Mouse (Mus musculus) liver, embryonic 13.5 days (tissue): ENCODE measurements around the gene Sphk2. TPM values are rescaled to one million over a fixed set of nuclear protein-coding genes. Genes with fewer than 3 reads are reported as not detected.

Experiments used
- ATAC-seq: fragments of 200-750 bp; cut with Nextera tagmentation; 2 replicates; pipeline ENCODE4 v1.8.0; 2017; ENCODE audit warnings: low read depth, mild to moderate bottlenecking, moderate number of reproducible peaks, moderate library complexity
- DNase-seq: peaks from one replicate; pipeline ENCODE4 v3.0.0; 2022
- H3K27ac ChIP-seq: fragments of 300-500 bp; sonication (generic); 2 replicates; pipeline ENCODE4 v1.5.1; 2015; ENCODE audit warnings: moderate library complexity, mild to moderate bottlenecking, inconsistent platforms
- H3K27me3 ChIP-seq: fragments of 300-500 bp; sonication (generic); 2 replicates; pipeline ENCODE4 v1.6.1; 2015; ENCODE audit warnings: mild to moderate bottlenecking, inconsistent platforms
- H3K36me3 ChIP-seq: fragments of 300-500 bp; sonication (generic); 2 replicates; pipeline ENCODE4 v1.6.1; 2015; ENCODE audit warnings: mild to moderate bottlenecking, inconsistent platforms
- H3K4me1 ChIP-seq: fragments of 300-500 bp; sonication (generic); replicated peaks from 2 replicates; pipeline ENCODE4 v1.6.1; 2015; ENCODE audit warnings: inconsistent platforms
- H3K4me2 ChIP-seq: fragments of 300-500 bp; sonication (generic); 2 replicates; pipeline ENCODE4 v1.6.1; 2015; ENCODE audit warnings: inconsistent platforms, mild to moderate bottlenecking, moderate library complexity
- H3K4me3 ChIP-seq: fragments of 300-500 bp; sonication (generic); replicated peaks from 2 replicates; pipeline ENCODE4 v1.5.1; 2015; ENCODE audit warnings: mild to moderate bottlenecking, inconsistent platforms
- H3K9ac ChIP-seq: fragments of 300-500 bp; sonication (generic); 2 replicates; pipeline ENCODE4 v1.6.1; 2015; ENCODE audit warnings: mild to moderate bottlenecking, inconsistent platforms
- H3K9me3 ChIP-seq: fragments of 300-500 bp; sonication (generic); replicated peaks from 2 replicates; pipeline ENCODE4 v1.6.1; 2016; ENCODE audit warnings: inconsistent platforms
- WGBS: fragments of 180-500 bp; shearing (Covaris S2); methylation state at CpG from one replicate; pipeline ENCODE4 v1.1.7; 2015; ENCODE audit not compliant: insufficient replicate concordance; 5-methylcytosine and 5-hydroxymethylcytosine counted together
- polyA plus RNA-seq: library from polyadenylated mRNA; unstranded; fragments of >200 nt; fragmentation: Nextera tagmentation; extraction: Ambion mirVana; gene quantifications from 2 replicates; pipeline ENCODE4 v1.2.1, GENCODE M21; 2015

Sphk2 gene
- polyA plus RNA-seq, 1 experiment from 2014 or later, result 11.4 TPM

GRCm38 (mm10) chr7:45716952-45717917, 567 bp downstream of the Sphk2 start:
- H3K36me3 ChIP-seq, result peaks cover 52% of the 10 kb centered on the region
- peak; percentile 19 for ATAC-seq

GRCm38 (mm10) chr7:45716460-45716857, 1.3 kb downstream of the Sphk2 start:
- peak overlapping the region; percentile 81 for H3K4me3 ChIP-seq
- peak overlapping the region; percentile 96 for H3K4me2 ChIP-seq
- peaks cover 81% of the 10 kb centered on the region for H3K4me1 ChIP-seq
- H3K27me3 ChIP-seq, result no peaks in the 10 kb centered on the region
- WGBS, result 63% methylated on average over 3 of the region's 3 CpGs
- H3K9me3 ChIP-seq, result no peaks in the 10 kb centered on the region
- no peak for ATAC-seq
- H3K36me3 ChIP-seq, result peaks cover 52% of the 10 kb centered on the region
- peak overlapping the region; percentile 80 for H3K9ac ChIP-seq
- H3K27ac ChIP-seq, result peak overlapping the region; percentile 81
- DNase-seq, result no peak

More at GRCm38 (mm10) chr7:45716952-45717917, 567 bp downstream of the Sphk2 start:
- Histone ChIP-seq H3K9me3 (no peaks in the 10 kb centered on the region), H3K4me3 (peak overlapping the region; percentile 81), H3K27me3 (no peaks in the 10 kb centered on the region), H3K27ac (peak overlapping the region; percentile 81), H3K4me2 (peak overlapping the region; percentile 96), H3K9ac (peak overlapping the region; percentile 80), H3K4me1 (peaks cover 78% of the 10 kb centered on the region)
- no peak for DNase-seq
- WGBS, result 4% methylated on average over 31 of the region's 31 CpGs

- H3K9ac ChIP-seq, result peak overlapping the region; percentile 80
- peak overlapping the region; percentile 96 for H3K4me2 ChIP-seq
- peaks cover 52% of the 10 kb centered on the region for H3K36me3 ChIP-seq
- H3K27ac ChIP-seq, result peak overlapping the region; percentile 81
- 45% methylated on average over 19 of the region's 19 CpGs for WGBS
- H3K4me3 ChIP-seq, result peak overlapping the region; percentile 81
- H3K9me3 ChIP-seq, result no peaks in the 10 kb centered on the region
- DNase-seq (no peak), ATAC-seq (no peak)
- no peaks in the 10 kb centered on the region for H3K27me3 ChIP-seq
- H3K4me1 ChIP-seq, result peaks cover 75% of the 10 kb centered on the region
These were observed 1.9 kb downstream of the Sphk2 start for GRCm38 (mm10) chr7:45715741-45716459.

- H3K4me3 ChIP-seq, result peak within 1 kb of the TSS; percentile 81
- DNase-seq (peak; percentile 97), ATAC-seq (peak; percentile 88)
- peak within 1 kb of the TSS; percentile 96 for H3K4me2 ChIP-seq
- WGBS, result 7% methylated on average over 34 of the region's 34 CpGs
- H3K36me3 ChIP-seq, result peaks cover 52% of the 10 kb centered on the region
- peaks cover 68% of the 10 kb centered on the region for H3K4me1 ChIP-seq
- no peaks in the 10 kb centered on the region for H3K9me3 ChIP-seq
- H3K27ac ChIP-seq, result peak within 1 kb of the TSS; percentile 81
- peak within 1 kb of the TSS; percentile 80 for H3K9ac ChIP-seq
- no peaks in the 10 kb centered on the region for H3K27me3 ChIP-seq
These were observed 2.6 kb downstream of the Sphk2 start, which contains the start of gene Rpl18 for GRCm38 (mm10) chr7:45715090-45715708. Gene Rpl18, plus strand, starts transcription at chr7:45715457.

GRCm38 (mm10) chr7:45714630-45715089, 3.1 kb downstream of the Sphk2 start:
- 12% methylated on average over 14 of the region's 14 CpGs for WGBS
- Histone ChIP-seq H3K27ac (peak overlapping the region; percentile 79), H3K4me2 (peak overlapping the region; percentile 96), H3K4me1 (peaks cover 63% of the 10 kb centered on the region), H3K36me3 (peaks cover 52% of the 10 kb centered on the region), H3K4me3 (peak overlapping the region; percentile 81), H3K9me3 (no peaks in the 10 kb centered on the region), H3K9ac (peak overlapping the region; percentile 78), H3K27me3 (no peaks in the 10 kb centered on the region)
- DNase-seq, result no peak
- peak; percentile 53 for ATAC-seq

- Histone ChIP-seq H3K27me3 (no peaks in the 10 kb centered on the region), H3K9ac (peak overlapping the region; percentile 78), H3K9me3 (no peaks in the 10 kb centered on the region), H3K36me3 (peaks cover 45% of the 10 kb centered on the region), H3K4me3 (peak overlapping the region; percentile 81), H3K4me2 (peak overlapping the region; percentile 96), H3K4me1 (peaks cover 57% of the 10 kb centered on the region), H3K27ac (peak overlapping the region; percentile 79)
- DNase-seq (no peak), ATAC-seq (no peak)
- WGBS, result 78% methylated on average over 6 of the region's 6 CpGs
These were observed 3.8 kb downstream of the Sphk2 start for GRCm38 (mm10) chr7:45713881-45714520.

GRCm38 (mm10) chr7:45713396-45713795, 4.4 kb downstream of the Sphk2 start:
- Histone ChIP-seq H3K9ac (no peak overlapping the region), H3K27me3 (no peaks in the 10 kb centered on the region), H3K4me3 (no peak overlapping the region), H3K36me3 (peaks cover 45% of the 10 kb centered on the region), H3K4me1 (peaks cover 58% of the 10 kb centered on the region), H3K27ac (no peak overlapping the region), H3K4me2 (no peak overlapping the region), H3K9me3 (no peaks in the 10 kb centered on the region)
- WGBS, result 83% methylated on average over 16 of the region's 16 CpGs
- ATAC-seq (no peak), DNase-seq (no peak)

- Histone ChIP-seq H3K9ac (no peak overlapping the region), H3K9me3 (no peaks in the 10 kb centered on the region), H3K27me3 (no peaks in the 10 kb centered on the region), H3K27ac (no peak overlapping the region), H3K4me1 (peaks cover 69% of the 10 kb centered on the region), H3K4me3 (no peak overlapping the region), H3K4me2 (no peak overlapping the region), H3K36me3 (peaks cover 45% of the 10 kb centered on the region)
- no peak for ATAC-seq
- no peak for DNase-seq
- WGBS, result 85% methylated on average over 21 of the region's 21 CpGs
These were observed 5.6 kb downstream of the Sphk2 start for GRCm38 (mm10) chr7:45712022-45712757.

- no peak for DNase-seq
- Histone ChIP-seq H3K9me3 (no peaks in the 10 kb centered on the region), H3K4me1 (peaks cover 69% of the 10 kb centered on the region), H3K36me3 (peaks cover 45% of the 10 kb centered on the region), H3K4me3 (no peak overlapping the region), H3K4me2 (no peak overlapping the region), H3K27ac (no peak overlapping the region), H3K9ac (no peak overlapping the region), H3K27me3 (no peaks in the 10 kb centered on the region)
- WGBS, result 85% methylated on average over 24 of the region's 24 CpGs
- no peak for ATAC-seq
These were observed 6.3 kb downstream of the Sphk2 start for GRCm38 (mm10) chr7:45711316-45712021.
